Mouse (Mus musculus) common myeloid progenitor, adult 5-6 weeks (primary cell): ENCODE results near the gene E2f3. TPM values are rescaled to one million over a fixed set of nuclear protein-coding genes. Genes with fewer than 3 reads are reported as not detected.

Experiments used
- total RNA-seq: library from RNA; stranded (forward); fragments of 200-1000, 187-1606 nt; gene quantifications from 2 replicates; pipeline ENCODE4 v1.2.3, GENCODE M21; 2017

The E2f3 gene
- total RNA-seq, 1 experiment from 2014 or later: 15.1 TPM

Other genes starting within 250 kb of the E2f3 start
- gene Cdkal1, start 130.4 kb downstream of the E2f3 start, total RNA-seq: 62.7 and 73.0 TPM in 2 replicates
- 6.1 and 9.5 TPM in 2 replicates for gene Mboat1, start 150.4 kb upstream of the E2f3 start, total RNA-seq